Mouse (Mus musculus): Measurements from ENCODE around the gene Sel1l. TPM values are rescaled to one million over a fixed set of nuclear protein-coding genes. Genes with fewer than 3 reads are reported as not detected.

Sel1l gene
- polyA plus RNA-seq, 1 experiment from 2014 or later: 98.8 TPM

GRCm38 (mm10) chr12:91844542-91844941 lies 4.4 kb downstream of the Sel1l start:
- Histone ChIP-seq H3K9me3 (no peaks in the 10 kb centered on the region), H3K27ac (no peak overlapping the region), H3K9ac (no peak overlapping the region), H3K4me3 (replicated peaks) (no peak overlapping the region), H3K4me1 (replicated peaks) (no peaks in the 10 kb centered on the region; the same call in 1 of the 2 replicates), H3K4me2 (replicated peaks) (no peak overlapping the region), H3K36me3 (peaks cover 17% of the 10 kb centered on the region), H3K27me3 (replicated peaks) (no peaks in the 10 kb centered on the region)
- 64% methylated on average over 4 of the region's 4 CpGs for whole genome bisulfite sequencing
- ATAC-seq: no peak

- no peak overlapping the region for H3K27ac ChIP-seq
- H3K4me2 ChIP-seq (replicated peaks): no peak overlapping the region
- H3K4me3 ChIP-seq (replicated peaks): no peak overlapping the region
- no peak overlapping the region for H3K9ac ChIP-seq
- peaks cover 17% of the 10 kb centered on the region for H3K36me3 ChIP-seq
- 97% methylated on average over 13 of the region's 13 CpGs for WGBS
- ATAC-seq: no peak
- H3K9me3 ChIP-seq: no peaks in the 10 kb centered on the region
- H3K4me1 ChIP-seq (replicated peaks): no peaks in the 10 kb centered on the region; the same call in 1 of the 2 replicates
- H3K27me3 ChIP-seq (replicated peaks): no peaks in the 10 kb centered on the region
These were observed 5.1 kb downstream of the Sel1l start for GRCm38 (mm10) chr12:91843888-91844287.

- Histone ChIP-seq H3K27me3 (replicated peaks) (no peaks in the 10 kb centered on the region), H3K9me3 (no peaks in the 10 kb centered on the region), H3K4me3 (replicated peaks) (no peak overlapping the region), H3K27ac (no peak overlapping the region), H3K4me2 (replicated peaks) (no peak overlapping the region), H3K36me3 (peaks cover 17% of the 10 kb centered on the region), H3K9ac (no peak overlapping the region), H3K4me1 (replicated peaks) (no peaks in the 10 kb centered on the region)
- ATAC-seq: no peak
- WGBS: 89% methylated on average over 6 of the region's 6 CpGs
These were observed 7.2 kb downstream of the Sel1l start for GRCm38 (mm10) chr12:91841714-91842113.

- Histone ChIP-seq H3K4me3 (replicated peaks) (no peak overlapping the region), H3K9ac (no peak overlapping the region), H3K4me1 (replicated peaks) (0 out of 2 replicates have a peak, but pooled peaks cover 3% of the 10 kb centered on the region), H3K4me2 (replicated peaks) (no peak overlapping the region), H3K27me3 (replicated peaks) (no peaks in the 10 kb centered on the region), H3K36me3 (peaks cover 24% of the 10 kb centered on the region), H3K27ac (no peak overlapping the region), H3K9me3 (no peaks in the 10 kb centered on the region)
- peak; percentile 23; the same call in 1 of the 2 replicates for ATAC-seq
- WGBS: 67% methylated on average over 7 of the region's 7 CpGs
These were observed 10.7 kb downstream of the Sel1l start for GRCm38 (mm10) chr12:91838261-91838660.

GRCm38 (mm10) chr12:91837401-91838065 lies 11.4 kb downstream of the Sel1l start:
- Histone ChIP-seq H3K27ac (no peak overlapping the region), H3K36me3 (peaks cover 25% of the 10 kb centered on the region)
- peak; percentile 35; the same call in 1 of the 2 replicates for ATAC-seq

GRCm38 (mm10) chr12:91833939-91834333 lies 15.0 kb downstream of the Sel1l start:
- Histone ChIP-seq H3K4me2 (replicated peaks) (no peak overlapping the region), H3K36me3 (peaks cover 16% of the 10 kb centered on the region), H3K9me3 (no peaks in the 10 kb centered on the region), H3K4me3 (replicated peaks) (no peak overlapping the region), H3K27me3 (replicated peaks) (no peaks in the 10 kb centered on the region), H3K4me1 (replicated peaks) (0 out of 2 replicates have a peak, but pooled peaks cover 3% of the 10 kb centered on the region), H3K9ac (no peak overlapping the region), H3K27ac (0 out of 2 replicates have a peak overlapping the region, but pooled peaks have one; percentile 29)
- ATAC-seq: peak; percentile 26; the same call in 1 of the 2 replicates
- WGBS: 84% methylated on average over 5 of the region's 5 CpGs

More at GRCm38 (mm10) chr12:91837401-91838065, 11.4 kb downstream of the Sel1l start:
- WGBS: 79% methylated on average over 7 of the region's 7 CpGs
- Histone ChIP-seq H3K4me3 (replicated peaks) (no peak overlapping the region), H3K9me3 (no peaks in the 10 kb centered on the region), H3K4me2 (replicated peaks) (no peak overlapping the region), H3K9ac (no peak overlapping the region), H3K4me1 (replicated peaks) (0 out of 2 replicates have a peak, but pooled peaks cover 3% of the 10 kb centered on the region), H3K27me3 (replicated peaks) (no peaks in the 10 kb centered on the region)

GRCm38 (mm10) chr12:91833237-91833938 lies 15.6 kb downstream of the Sel1l start:
- Histone ChIP-seq H3K4me1 (replicated peaks) (0 out of 2 replicates have a peak, but pooled peaks cover 3% of the 10 kb centered on the region), H3K27me3 (replicated peaks) (no peaks in the 10 kb centered on the region), H3K9ac (no peak overlapping the region), H3K4me2 (replicated peaks) (no peak overlapping the region; the same call in 1 of the 2 replicates), H3K9me3 (no peaks in the 10 kb centered on the region), H3K4me3 (replicated peaks) (no peak overlapping the region), H3K36me3 (peaks cover 16% of the 10 kb centered on the region), H3K27ac (peak overlapping the region; percentile 29; the same call in 1 of the 2 replicates)
- peak; percentile 89 for ATAC-seq
- 78% methylated on average over 3 of the region's 3 CpGs for WGBS

- 0 out of 2 replicates have a peak, but pooled peaks cover 3% of the 10 kb centered on the region for H3K4me1 ChIP-seq (replicated peaks)
- H3K4me2 ChIP-seq (replicated peaks): no peak overlapping the region
- no peaks in the 10 kb centered on the region for H3K9me3 ChIP-seq
- H3K9ac ChIP-seq: no peak overlapping the region
- 91% methylated on average over 7 of the region's 7 CpGs for WGBS
- H3K4me3 ChIP-seq (replicated peaks): no peak overlapping the region
- no peaks in the 10 kb centered on the region for H3K27me3 ChIP-seq (replicated peaks)
- peaks cover 16% of the 10 kb centered on the region for H3K36me3 ChIP-seq
- no peak overlapping the region for H3K27ac ChIP-seq
- no peak for ATAC-seq
These were observed 17.5 kb downstream of the Sel1l start for GRCm38 (mm10) chr12:91831410-91831809.

- Histone ChIP-seq H3K4me3 (replicated peaks) (no peak overlapping the region), H3K36me3 (peaks cover 24% of the 10 kb centered on the region), H3K27ac (no peak overlapping the region), H3K4me1 (replicated peaks) (no peaks in the 10 kb centered on the region), H3K9me3 (no peaks in the 10 kb centered on the region), H3K27me3 (replicated peaks) (no peaks in the 10 kb centered on the region), H3K4me2 (replicated peaks) (no peak overlapping the region), H3K9ac (no peak overlapping the region)
- no peak for ATAC-seq
- WGBS: 91% methylated on average over 12 of the region's 12 CpGs
These were observed 28.5 kb downstream of the Sel1l start for GRCm38 (mm10) chr12:91820461-91820860.

- H3K27ac ChIP-seq: no peak overlapping the region
- no peak overlapping the region for H3K4me2 ChIP-seq (replicated peaks)
- no peak overlapping the region for H3K9ac ChIP-seq
- 91% methylated on average over 4 of the region's 4 CpGs for WGBS
- H3K4me3 ChIP-seq (replicated peaks): no peak overlapping the region
- peaks cover 28% of the 10 kb centered on the region for H3K36me3 ChIP-seq
- H3K27me3 ChIP-seq (replicated peaks): no peaks in the 10 kb centered on the region
- ATAC-seq: no peak
- H3K4me1 ChIP-seq (replicated peaks): no peaks in the 10 kb centered on the region
- no peaks in the 10 kb centered on the region for H3K9me3 ChIP-seq
These were observed 30.2 kb downstream of the Sel1l start for GRCm38 (mm10) chr12:91818726-91819125.

- Histone ChIP-seq H3K4me1 (replicated peaks) (no peaks in the 10 kb centered on the region), H3K4me3 (replicated peaks) (no peak overlapping the region), H3K27ac (no peak overlapping the region), H3K4me2 (replicated peaks) (no peak overlapping the region), H3K9ac (no peak overlapping the region), H3K36me3 (peaks cover 39% of the 10 kb centered on the region), H3K9me3 (no peaks in the 10 kb centered on the region), H3K27me3 (replicated peaks) (no peaks in the 10 kb centered on the region)
- peak; percentile 72 for ATAC-seq
- 37% methylated on average over 10 of the region's 10 CpGs for WGBS
These were observed 33.0 kb downstream of the Sel1l start for GRCm38 (mm10) chr12:91815990-91816389.

GRCm38 (mm10) chr12:91815552-91815951 lies 33.4 kb downstream of the Sel1l start:
- Histone ChIP-seq H3K27me3 (replicated peaks) (no peaks in the 10 kb centered on the region), H3K4me1 (replicated peaks) (no peaks in the 10 kb centered on the region), H3K36me3 (peaks cover 39% of the 10 kb centered on the region), H3K4me3 (replicated peaks) (no peak overlapping the region), H3K9me3 (no peaks in the 10 kb centered on the region), H3K4me2 (replicated peaks) (no peak overlapping the region), H3K27ac (no peak overlapping the region), H3K9ac (no peak overlapping the region)
- no peak for ATAC-seq
- 96% methylated on average over 11 of the region's 11 CpGs for WGBS

Measured in intestine, embryonic 15.5 days (tissue).